Mouse (Mus musculus): ENCODE measurements around the gene Zbtb46.
"Not testable (repeated sequence)": the region's sequence is repeated elsewhere in the genome, so short reads cannot be mapped to it uniquely, and the experiment has no call there.

The Zbtb46 gene

GRCm38 (mm10) chr2:181459153-181459672 lies at the start of gene Zbtb46:
Gene Zbtb46 (minus strand): TSS chr2:181459426.
- peak; percentile 80 for DNase-seq (ENCODE audit: low spot score)

GRCm38 (mm10) chr2:181498644-181499043 lies 39.4 kb upstream of the Zbtb46 start:
- DNase-seq (ENCODE audit: low spot score) = no peak

GRCm38 (mm10) chr2:181497548-181497875 lies 38.3 kb upstream of the Zbtb46 start:
- peak; percentile 51 for DNase-seq (ENCODE audit: low spot score)

GRCm38 (mm10) chr2:181496831-181497547 lies 37.8 kb upstream of the Zbtb46 start, which contains the start of gene Tpd52l2:
Gene Tpd52l2 (plus strand): TSS chr2:181497142.
- DNase-seq (ENCODE audit: low spot score) = peak; percentile 88

- DNase-seq (ENCODE audit: low spot score) = peak; percentile 35
Observed at GRCm38 (mm10) chr2:181496281-181496680, 37.1 kb upstream of the Zbtb46 start.

GRCm38 (mm10) chr2:181495845-181496244 lies 36.6 kb upstream of the Zbtb46 start:
- DNase-seq (ENCODE audit: low spot score) = not testable (repeated sequence)

GRCm38 (mm10) chr2:181494266-181494945 lies 35.2 kb upstream of the Zbtb46 start:
- no peak for DNase-seq (ENCODE audit: low spot score)

GRCm38 (mm10) chr2:181493156-181493927 lies 34.1 kb upstream of the Zbtb46 start, which contains the start of gene Abhd16b:
Gene Abhd16b (plus strand): TSS chr2:181493206.
- no peak for DNase-seq (ENCODE audit: low spot score)

GRCm38 (mm10) chr2:181492206-181492605 lies 33.0 kb upstream of the Zbtb46 start:
- DNase-seq (ENCODE audit: low spot score) = no peak

- DNase-seq (ENCODE audit: low spot score) = no peak
Observed at GRCm38 (mm10) chr2:181491432-181492205, 32.4 kb upstream of the Zbtb46 start.

GRCm38 (mm10) chr2:181487338-181488277 lies 28.4 kb upstream of the Zbtb46 start:
- DNase-seq (ENCODE audit: low spot score) = peak; percentile 82

GRCm38 (mm10) chr2:181485741-181486140 lies 26.5 kb upstream of the Zbtb46 start:
- no peak for DNase-seq (ENCODE audit: low spot score)

- DNase-seq (ENCODE audit: low spot score) = no peak
Observed at GRCm38 (mm10) chr2:181484456-181485233, 25.4 kb upstream of the Zbtb46 start.

GRCm38 (mm10) chr2:181483562-181484318 lies 24.5 kb upstream of the Zbtb46 start:
- DNase-seq (ENCODE audit: low spot score) = peak; percentile 43

GRCm38 (mm10) chr2:181483120-181483519 lies 23.9 kb upstream of the Zbtb46 start:
- DNase-seq (ENCODE audit: low spot score) = no peak

GRCm38 (mm10) chr2:181472256-181472827 lies 13.1 kb upstream of the Zbtb46 start:
- no peak for DNase-seq (ENCODE audit: low spot score)

- no peak for DNase-seq (ENCODE audit: low spot score)
Observed at GRCm38 (mm10) chr2:181471246-181471645, 12.0 kb upstream of the Zbtb46 start.

- DNase-seq (ENCODE audit: low spot score) = no peak
Observed at GRCm38 (mm10) chr2:181470285-181470684, 11.1 kb upstream of the Zbtb46 start.

GRCm38 (mm10) chr2:181465423-181465822 lies 6.2 kb upstream of the Zbtb46 start:
- no peak for DNase-seq (ENCODE audit: low spot score)
